Mouse (Mus musculus) gastrocnemius, adult 2 months (tissue): Measurements from ENCODE around the gene Zfp839. TPM values are rescaled to one million over a fixed set of nuclear protein-coding genes. Genes with fewer than 3 reads are reported as not detected.
A peak's percentile ranks its signal among the peaks of the same experiment; 100 is the strongest.

ENCODE experiments used
- DNase-seq: peaks from one replicate; pipeline ENCODE4 v3.0.0; 2022
- H3K27ac ChIP-seq: fragments of 200-600 bp; 2 replicates; pipeline ENCODE4 v1.8.1; 2022; ENCODE audit warnings: mild to moderate bottlenecking
- H3K4me3 ChIP-seq: fragments of 200-600 bp; 2 replicates; pipeline ENCODE4 v1.8.1; 2022; ENCODE audit warnings: mild to moderate bottlenecking, moderate library complexity
- CTCF ChIP-seq: fragments of 200-600 bp; IDR thresholded peaks from 2 replicates; pipeline ENCODE4 v1.8.1; 2022; ENCODE audit warnings: antibody characterized with exemption, mild to moderate bottlenecking, moderate library complexity
- intact Hi-C: fragments of 180-260 bp; cut with DNase I; formaldehyde crosslinking; loops from one replicate; pipeline ENCODE4 v1.15.1; 2025
- total RNA-seq, 2 experiments: library from RNA; stranded (reverse); gene quantifications; 2 replicates each; pipeline ENCODE4 v1.2.3; 2021

Zfp839 gene
- total RNA-seq, 2 experiments from 2014 or later, result 7.0 to 7.7 TPM

- Histone ChIP-seq H3K27ac (no peak overlapping the region), H3K4me3 (no peak overlapping the region)
- TF ChIP-seq CTCF, result no peak
- intact Hi-C loops, result no loop called here
- no peak for DNase-seq
Observed at GRCm38 (mm10) chr12:110821787-110822186, 28.3 kb upstream of the Zfp839 start.

- Histone ChIP-seq H3K4me3 (no peak overlapping the region), H3K27ac (no peak overlapping the region)
- intact Hi-C loops, result no loop called here
- no peak for TF ChIP-seq CTCF
- DNase-seq, result no peak
Observed at GRCm38 (mm10) chr12:110822366-110822765, 27.7 kb upstream of the Zfp839 start.

GRCm38 (mm10) chr12:110828908-110829307 lies 21.1 kb upstream of the Zfp839 start:
- no peak overlapping the region for H3K4me3 ChIP-seq
- intact Hi-C loops, result no loop called here
- H3K27ac ChIP-seq, result no peak overlapping the region
- no peak for DNase-seq
- no peak for TF ChIP-seq CTCF

- H3K4me3 ChIP-seq, result no peak overlapping the region
- DNase-seq, result no peak
- intact Hi-C loops, result no loop called here
- H3K27ac ChIP-seq, result no peak overlapping the region
- no peak for TF ChIP-seq CTCF
Observed at GRCm38 (mm10) chr12:110830293-110831024, 19.6 kb upstream of the Zfp839 start.

GRCm38 (mm10) chr12:110835182-110835581 lies 14.9 kb upstream of the Zfp839 start:
- H3K27ac ChIP-seq, result no peak overlapping the region
- intact Hi-C loops, result no loop called here
- H3K4me3 ChIP-seq, result no peak overlapping the region
- TF ChIP-seq CTCF, result no peak
- no peak for DNase-seq

GRCm38 (mm10) chr12:110836729-110837128 lies 13.3 kb upstream of the Zfp839 start:
- no peak for TF ChIP-seq CTCF
- no peak overlapping the region for H3K27ac ChIP-seq
- no peak for DNase-seq
- no peak overlapping the region for H3K4me3 ChIP-seq
- intact Hi-C loops, result no loop called here

GRCm38 (mm10) chr12:110837192-110837841 lies 12.7 kb upstream of the Zfp839 start:
- intact Hi-C loops, result no loop called here
- H3K4me3 ChIP-seq, result no peak overlapping the region
- no peak for DNase-seq
- H3K27ac ChIP-seq, result no peak overlapping the region
- no peak for TF ChIP-seq CTCF

GRCm38 (mm10) chr12:110837850-110838249 lies 12.2 kb upstream of the Zfp839 start:
- no peak overlapping the region for H3K27ac ChIP-seq
- H3K4me3 ChIP-seq, result no peak overlapping the region
- intact Hi-C loops, result no loop called here
- no peak for TF ChIP-seq CTCF
- no peak for DNase-seq

- no peak for TF ChIP-seq CTCF
- intact Hi-C loops, result loop anchor here (5.0 to 10.0 kb wide), 3 partner anchors 103 to 1996 kb away; partner anchors contain the start of gene Wdr20
- H3K27ac ChIP-seq, result peak within 1 kb of the TSS; percentile 21; the same call in 1 of the 2 replicates
Observed at GRCm38 (mm10) chr12:110840348-110841198, 9.5 kb upstream of the Zfp839 start, which contains the start of gene Mok. Gene Mok (minus strand): TSS chr12:110840939.

GRCm38 (mm10) chr12:110841731-110842493 lies 8.1 kb upstream of the Zfp839 start:
- intact Hi-C loops, result loop anchor here (2.0 to 10.0 kb wide), 5 partner anchors 105 to 1997 kb away; partner anchors contain the start of genes Hsp90aa1 and Wdr20
- no peak overlapping the region for H3K4me3 ChIP-seq
- no peak for TF ChIP-seq CTCF
- no peak overlapping the region for H3K27ac ChIP-seq
- no peak for DNase-seq

More at GRCm38 (mm10) chr12:110840348-110841198, 9.5 kb upstream of the Zfp839 start, which contains the start of gene Mok:
- peak; percentile 95 for DNase-seq
- peak within 1 kb of the TSS; percentile 99 for H3K4me3 ChIP-seq

- intact Hi-C loops, result loop anchor here (1.0 to 10.0 kb wide), 6 partner anchors 106 to 1999 kb away; partner anchors contain the start of genes Hsp90aa1 and Wdr20
- Histone ChIP-seq H3K27ac (peak overlapping the region; percentile 89), H3K4me3 (peak overlapping the region; percentile 89)
- DNase-seq, result peak; percentile 89
- TF ChIP-seq CTCF, result peak; percentile 99; the same call in 1 of the 2 replicates
Observed at GRCm38 (mm10) chr12:110843194-110844048, 6.6 kb upstream of the Zfp839 start.
